Mouse (Mus musculus): ENCODE measurements around the gene Hist1h2bb. TPM values are rescaled to one million over a fixed set of nuclear protein-coding genes. Genes with fewer than 3 reads are reported as not detected.

Hist1h2bb gene
- total RNA-seq, 2 experiments from 2014 or later: 1.1 to 2.3 TPM

DNA sequence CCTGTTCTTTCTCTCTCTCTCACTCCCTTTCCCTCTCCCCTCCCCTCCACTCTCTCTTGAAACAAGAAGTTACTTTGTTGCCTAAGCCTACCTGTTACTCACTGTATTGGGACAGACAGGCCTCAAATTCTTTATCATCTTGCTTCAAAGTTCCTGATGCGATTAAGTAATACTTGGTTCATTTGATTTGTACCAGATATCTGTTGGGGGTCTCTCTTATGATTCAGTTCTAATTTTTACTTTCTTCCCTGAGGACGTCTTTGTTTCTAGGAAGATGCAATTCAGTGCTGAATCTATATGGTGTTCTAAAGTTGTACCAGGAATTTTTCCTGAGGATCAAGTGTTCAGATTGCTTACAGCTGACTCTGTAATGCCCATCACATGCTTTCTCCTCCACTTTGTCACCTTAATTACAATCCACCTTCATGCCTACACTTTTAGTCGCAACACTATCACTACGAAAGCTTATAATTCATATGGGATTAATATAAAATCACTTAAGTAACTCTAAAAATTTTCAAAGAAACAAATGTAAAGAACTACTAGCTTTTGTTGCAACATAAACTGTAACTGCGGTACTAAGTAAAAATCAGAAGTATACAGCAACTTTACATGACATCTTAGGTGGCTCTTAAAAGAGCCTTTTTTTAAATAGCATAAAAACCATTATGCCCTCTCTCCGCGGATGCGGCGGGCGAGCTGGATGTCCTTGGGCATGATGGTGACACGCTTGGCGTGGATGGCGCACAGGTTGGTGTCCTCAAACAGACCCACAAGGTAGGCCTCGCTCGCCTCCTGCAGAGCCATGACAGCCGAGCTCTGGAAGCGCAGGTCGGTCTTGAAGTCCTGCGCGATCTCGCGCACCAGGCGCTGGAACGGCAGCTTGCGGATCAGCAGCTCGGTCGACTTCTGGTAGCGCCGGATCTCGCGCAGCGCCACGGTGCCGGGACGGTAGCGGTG lies 1.8 kb upstream of the Hist1h2bb start:
- Histone ChIP-seq H3K27ac (no peak overlapping the region), H3K4me3 (peak overlapping the region; percentile 70)
- TF ChIP-seq CTCF (IDR thresholded peaks at IDR 0.05): no peak
- intact Hi-C loops (cut with DNase I): loop anchor here (5.0 kb wide), 2 partner anchors 162 to 1702 kb away; partner anchors contain the start of genes Hist1h2ag, Hist1h2bj, Hist1h4d and Hist1h4i
- no peak for DNase-seq

DNA sequence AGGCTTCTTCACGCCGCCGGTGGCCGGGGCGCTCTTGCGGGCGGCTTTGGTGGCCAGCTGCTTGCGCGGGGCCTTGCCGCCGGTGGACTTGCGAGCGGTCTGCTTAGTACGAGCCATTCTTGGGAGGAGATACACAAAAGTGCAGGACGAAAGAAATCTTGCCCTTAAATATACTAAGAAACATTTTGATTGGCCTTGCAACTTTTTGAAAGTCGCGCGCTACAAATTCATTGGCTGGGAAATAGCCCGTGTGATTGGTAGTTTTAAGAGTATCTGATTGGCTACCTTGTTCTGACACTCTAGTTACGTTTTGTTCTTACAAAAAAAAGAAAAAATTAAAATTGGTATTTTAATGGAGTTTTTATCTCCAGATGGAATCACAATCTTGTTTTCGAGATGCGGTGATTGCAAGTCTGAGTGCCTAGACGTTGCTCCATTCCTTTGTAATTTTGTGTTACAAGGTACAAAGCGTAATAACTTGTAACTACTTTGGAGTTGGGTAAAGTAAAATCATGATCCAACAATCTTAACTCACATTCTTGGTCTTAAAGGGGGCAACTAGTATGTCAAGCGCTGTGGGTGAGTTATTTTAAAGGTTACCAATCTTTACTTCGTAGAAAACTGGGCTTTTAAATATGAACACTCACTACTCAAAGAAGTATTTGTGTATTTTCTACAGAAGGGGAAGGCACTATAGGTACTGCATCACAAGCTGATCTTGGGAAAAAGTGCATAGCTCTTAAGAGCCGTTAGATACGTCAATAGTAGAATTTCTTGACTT lies 963 bp upstream of the Hist1h2bb start, which contains the start of gene Hist1h3c:
Gene Hist1h3c (minus strand): TSS at position 222 of the 781 bp plus-strand sequence.
- DNase-seq: peak; percentile 84
- intact Hi-C loops (cut with DNase I): loop anchor here (5.0 kb wide), 2 partner anchors 163 to 1703 kb away; partner anchors contain the start of genes Hist1h2ag, Hist1h2bj, Hist1h4d and Hist1h4i
- H3K27ac ChIP-seq: peak within 1 kb of the TSS; percentile 95
- TF ChIP-seq CTCF (IDR thresholded peaks at IDR 0.05): no peak
- H3K4me3 ChIP-seq: peak within 1 kb of the TSS; percentile 70

DNA sequence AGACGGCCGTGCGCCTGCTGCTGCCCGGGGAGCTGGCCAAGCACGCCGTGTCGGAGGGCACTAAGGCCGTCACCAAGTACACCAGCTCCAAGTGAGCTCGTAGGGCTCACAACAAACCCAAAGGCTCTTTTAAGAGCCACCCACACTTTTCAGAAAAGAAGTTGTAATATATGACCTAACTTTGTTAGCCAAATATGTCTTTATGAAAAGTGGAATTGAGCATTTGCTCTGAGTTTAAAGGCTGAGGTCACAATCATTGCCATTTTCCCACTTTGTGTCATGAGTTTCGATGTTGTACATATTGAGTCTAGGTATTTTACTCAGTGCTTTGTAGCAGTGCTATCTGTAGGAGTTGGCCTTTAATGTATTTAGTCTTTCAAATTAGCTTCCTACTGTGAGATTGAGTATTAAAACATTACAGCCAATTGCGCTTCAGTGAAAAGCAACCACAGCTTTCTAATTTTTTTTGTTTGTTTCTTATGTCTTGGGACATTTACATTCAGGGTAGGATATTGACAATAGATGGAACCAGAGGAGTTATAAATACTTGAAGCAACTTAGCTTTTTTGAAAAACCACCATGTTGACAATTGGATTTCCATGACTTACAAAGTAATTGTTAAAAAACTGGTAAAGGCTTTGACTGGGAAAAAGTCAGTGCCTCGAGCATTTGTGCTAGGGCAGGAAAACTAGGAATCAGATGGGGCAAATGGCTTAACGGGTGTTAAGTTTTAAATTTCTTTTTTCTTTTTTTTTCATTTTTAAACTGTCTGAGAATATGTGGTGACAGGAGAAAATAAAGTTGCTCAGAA lies 752 bp downstream of the Hist1h2bb start:
- Histone ChIP-seq H3K27ac (peak overlapping the region; percentile 95), H3K4me3 (peak overlapping the region; percentile 70)
- intact Hi-C loops (cut with DNase I): loop anchor here (5.0 kb wide), 2 partner anchors 165 to 1705 kb away; partner anchors contain the start of genes Hist1h2ag, Hist1h2bj, Hist1h4d and Hist1h4i
- no peak for DNase-seq
- TF ChIP-seq CTCF (IDR thresholded peaks at IDR 0.05): no peak

DNA sequence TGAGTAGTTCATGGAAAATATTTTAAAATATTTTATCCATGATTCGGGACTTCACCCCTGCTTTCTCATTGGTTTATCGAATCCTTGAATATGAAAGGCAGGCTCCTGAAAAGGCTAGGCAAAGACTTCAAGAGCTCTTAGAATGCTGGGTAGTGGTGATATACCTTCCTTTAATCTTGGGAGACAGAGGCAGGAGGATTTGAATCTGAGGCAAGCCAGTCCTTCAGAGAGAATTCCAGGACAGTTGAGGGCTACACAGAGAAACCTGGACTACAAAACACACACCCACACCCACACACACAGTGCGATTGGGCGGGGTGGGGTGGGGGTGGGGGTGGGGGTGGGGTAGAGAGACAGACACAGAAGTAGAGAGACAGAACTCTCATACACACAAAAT lies 1.4 kb downstream of the Hist1h2bb start:
- DNase-seq: no peak
- TF ChIP-seq CTCF (IDR thresholded peaks at IDR 0.05): no peak
- Histone ChIP-seq H3K27ac (no peak overlapping the region), H3K4me3 (no peak overlapping the region)
- intact Hi-C loops (cut with DNase I): loop anchor here (5.0 kb wide), 2 partner anchors 166 to 1706 kb away; partner anchors contain the start of genes Hist1h2ag, Hist1h2bj, Hist1h4d and Hist1h4i

DNA sequence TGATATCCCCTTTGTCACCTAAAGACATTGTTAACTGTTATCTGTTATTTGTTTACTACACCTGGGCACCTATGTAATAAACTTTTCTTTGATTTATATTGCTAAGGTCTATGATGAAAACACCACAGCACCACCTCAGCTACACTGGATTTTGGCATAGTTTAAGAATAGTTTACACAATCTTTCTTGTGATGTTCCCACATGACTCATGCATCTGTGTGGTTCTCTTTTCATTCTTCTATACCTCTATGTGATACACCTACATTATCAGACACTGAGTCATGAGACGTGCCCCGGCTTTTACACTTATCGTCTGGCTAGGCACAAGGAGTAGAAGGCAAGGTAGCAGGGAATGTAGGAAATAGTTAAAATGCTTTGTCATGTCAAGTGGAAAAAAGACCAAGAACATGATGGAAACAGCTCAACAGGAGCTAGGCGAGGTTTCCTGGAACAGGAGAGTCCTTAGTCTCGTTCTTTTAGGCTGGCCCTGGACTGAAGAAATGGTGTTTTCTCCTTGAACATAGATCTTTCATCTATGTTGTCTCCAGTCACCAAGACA lies 3.1 kb downstream of the Hist1h2bb start:
- TF ChIP-seq CTCF (IDR thresholded peaks at IDR 0.05): no peak
- Histone ChIP-seq H3K27ac (no peak overlapping the region), H3K4me3 (no peak overlapping the region)
- intact Hi-C loops (cut with DNase I): loop anchor here (5.0 to 10.0 kb wide), 3 partner anchors 167 to 1707 kb away; partner anchors contain the start of genes Hist1h2ag, Hist1h2bj, Hist1h4d and Hist1h4i
- DNase-seq: no peak

DNA sequence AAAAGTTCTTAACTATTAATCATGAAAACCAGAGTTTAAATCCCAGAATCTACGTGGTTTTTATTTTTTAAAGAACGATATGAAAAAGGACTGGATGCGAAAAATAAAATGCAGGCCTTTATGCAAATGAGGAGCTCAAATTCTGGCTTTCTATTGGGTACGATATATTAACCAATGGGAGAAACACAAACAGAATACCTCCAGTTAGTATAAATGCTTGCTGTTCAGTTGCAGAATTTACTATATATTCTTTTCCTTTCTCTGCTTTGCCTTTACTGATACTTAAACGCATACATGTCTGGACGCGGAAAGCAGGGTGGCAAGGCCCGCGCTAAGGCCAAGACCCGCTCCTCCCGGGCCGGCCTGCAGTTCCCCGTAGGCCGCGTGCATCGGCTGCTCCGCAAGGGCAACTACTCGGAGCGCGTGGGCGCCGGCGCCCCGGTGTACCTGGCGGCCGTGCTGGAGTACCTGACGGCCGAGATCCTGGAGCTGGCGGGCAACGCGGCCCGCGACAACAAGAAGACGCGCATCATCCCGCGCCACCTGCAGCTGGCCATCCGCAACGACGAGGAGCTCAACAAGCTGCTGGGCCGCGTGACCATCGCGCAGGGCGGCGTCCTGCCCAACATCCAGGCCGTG lies 4.4 kb downstream of the Hist1h2bb start, which contains the start of gene Hist1h2ab:
Gene Hist1h2ab (plus strand): TSS at position 288 of the 639 bp plus-strand sequence.
- peak; percentile 4; the same call in 1 of the 2 replicates for TF ChIP-seq CTCF (IDR thresholded peaks at IDR 0.05)
- peak; percentile 32 for DNase-seq
- peak within 1 kb of the TSS; percentile 75 for H3K27ac ChIP-seq
- peak within 1 kb of the TSS; percentile 70 for H3K4me3 ChIP-seq
- intact Hi-C loops (cut with DNase I): loop anchor here (10.0 kb wide), 1 partner anchor 386 kb away; the partner anchor contains the start of gene Zfp322a

DNA sequence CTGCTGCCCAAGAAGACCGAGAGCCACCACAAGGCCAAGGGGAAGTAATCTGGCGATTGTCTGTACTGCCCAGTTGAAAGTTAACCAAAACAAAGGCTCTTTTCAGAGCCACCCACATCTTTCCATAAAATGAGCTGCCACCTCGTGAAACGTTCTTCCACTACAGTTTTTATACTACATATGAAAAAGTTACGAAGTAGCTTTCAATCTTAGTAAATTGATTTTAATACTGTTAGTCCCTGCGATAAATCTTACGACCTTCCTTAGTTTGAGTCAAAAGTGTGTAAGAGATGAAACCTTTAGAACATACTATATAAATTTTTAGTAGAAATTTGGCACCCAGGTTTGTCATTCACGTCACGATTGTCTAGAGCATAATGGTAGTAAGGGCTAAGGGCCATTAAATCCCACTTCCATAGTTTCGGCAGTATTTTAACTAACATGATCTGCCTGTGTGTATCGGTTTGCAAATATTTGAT lies 5.0 kb downstream of the Hist1h2bb start:
- H3K27ac ChIP-seq: peak overlapping the region; percentile 46
- intact Hi-C loops (cut with DNase I): loop anchor here (10.0 kb wide), 1 partner anchor 387 kb away; the partner anchor contains the start of gene Zfp322a
- H3K4me3 ChIP-seq: peak overlapping the region; percentile 70
- DNase-seq: no peak
- no peak for TF ChIP-seq CTCF (IDR thresholded peaks at IDR 0.05)

DNA sequence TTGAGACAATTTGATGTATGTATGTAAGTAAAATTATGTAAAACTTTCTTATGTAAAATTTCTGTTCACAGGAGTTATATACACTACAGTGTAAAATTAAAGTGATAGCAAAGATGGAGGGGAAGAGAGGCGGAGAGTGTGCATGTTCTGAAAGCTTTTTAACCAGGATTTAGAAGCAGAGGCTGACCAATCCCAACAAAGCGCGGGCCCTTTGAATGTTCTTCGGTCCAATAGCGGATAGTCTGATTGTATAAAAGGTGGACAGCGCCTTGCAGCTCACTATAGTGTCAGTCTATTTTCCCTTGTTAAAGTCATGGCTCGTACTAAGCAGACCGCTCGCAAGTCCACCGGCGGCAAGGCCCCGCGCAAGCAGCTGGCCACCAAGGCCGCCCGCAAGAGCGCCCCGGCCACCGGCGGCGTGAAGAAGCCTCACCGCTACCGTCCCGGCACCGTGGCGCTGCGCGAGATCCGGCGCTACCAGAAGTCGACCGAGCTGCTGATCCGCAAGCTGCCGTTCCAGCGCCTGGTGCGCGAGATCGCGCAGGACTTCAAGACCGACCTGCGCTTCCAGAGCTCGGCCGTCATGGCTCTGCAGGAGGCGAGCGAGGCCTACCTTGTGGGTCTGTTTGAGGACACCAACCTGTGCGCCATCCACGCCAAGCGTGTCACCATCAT lies 5.7 kb downstream of the Hist1h2bb start, which contains the start of gene Hist1h3b:
Gene Hist1h3b (plus strand): TSS at position 201 of the 675 bp plus-strand sequence.
- Histone ChIP-seq H3K27ac (peak within 1 kb of the TSS; percentile 75), H3K4me3 (peak within 1 kb of the TSS; percentile 70)
- DNase-seq: peak; percentile 82
- intact Hi-C loops (cut with DNase I): loop anchor here (10.0 kb wide), 1 partner anchor 387 kb away; the partner anchor contains the start of gene Zfp322a

DNA sequence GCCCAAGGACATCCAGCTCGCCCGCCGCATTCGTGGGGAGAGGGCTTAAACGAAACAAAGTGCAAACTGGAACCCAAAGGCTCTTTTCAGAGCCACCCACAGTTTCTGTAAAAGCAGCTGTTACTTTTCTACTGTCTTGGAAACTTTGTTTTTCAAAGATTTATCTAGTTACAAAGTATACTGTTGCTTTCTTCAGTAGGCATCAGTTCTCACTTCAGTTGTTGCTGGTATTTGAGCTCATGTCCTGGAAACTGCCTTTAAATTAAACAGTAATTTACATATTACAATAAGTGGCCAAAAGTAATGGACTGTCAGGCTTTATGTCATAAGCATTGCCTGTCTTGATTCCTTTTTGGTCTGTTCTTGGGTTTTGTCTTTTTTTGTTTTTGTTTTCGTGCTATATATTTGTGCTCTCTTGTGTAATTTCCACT lies 6.2 kb downstream of the Hist1h2bb start:
- intact Hi-C loops (cut with DNase I): loop anchor here (10.0 kb wide), 1 partner anchor 388 kb away; the partner anchor contains the start of gene Zfp322a

More for the DNA sequence above, 6.2 kb downstream of the Hist1h2bb start:
- TF ChIP-seq CTCF (IDR thresholded peaks at IDR 0.05): no peak
- DNase-seq: no peak
- no peak overlapping the region for H3K27ac ChIP-seq
- peak overlapping the region; percentile 26 for H3K4me3 ChIP-seq
